Mouse (Mus musculus): ENCODE measurements at regions not wholly inside any gene's neighbourhood (a gene's known extent, or its start where the extent isn't known, plus 50 kb on each side); places are given as distances from the start of the nearest gene placed in this dataset.

DNA sequence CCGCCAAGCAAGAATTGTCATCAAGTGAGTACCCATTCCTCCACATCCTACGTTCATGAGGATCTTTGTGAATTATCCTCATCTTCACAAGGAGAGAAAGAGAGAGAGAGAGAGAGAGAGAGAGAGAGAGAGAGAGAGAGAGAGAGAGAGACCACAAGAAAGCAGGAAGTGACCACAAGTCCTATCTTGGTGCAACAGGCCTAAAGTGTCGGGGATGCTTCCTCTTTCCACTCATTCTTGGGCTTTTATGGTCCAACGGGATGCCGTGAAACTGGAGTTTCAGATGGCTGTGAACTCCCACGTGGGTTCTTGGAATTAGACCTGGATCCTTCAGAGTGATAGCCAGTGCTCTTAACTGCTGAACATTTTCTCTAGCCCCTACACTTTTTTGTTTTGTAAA, 53.1 kb upstream of the Rai14 start:
- in situ Hi-C loops (cut with MboI, MseI): no loop called here

DNA sequence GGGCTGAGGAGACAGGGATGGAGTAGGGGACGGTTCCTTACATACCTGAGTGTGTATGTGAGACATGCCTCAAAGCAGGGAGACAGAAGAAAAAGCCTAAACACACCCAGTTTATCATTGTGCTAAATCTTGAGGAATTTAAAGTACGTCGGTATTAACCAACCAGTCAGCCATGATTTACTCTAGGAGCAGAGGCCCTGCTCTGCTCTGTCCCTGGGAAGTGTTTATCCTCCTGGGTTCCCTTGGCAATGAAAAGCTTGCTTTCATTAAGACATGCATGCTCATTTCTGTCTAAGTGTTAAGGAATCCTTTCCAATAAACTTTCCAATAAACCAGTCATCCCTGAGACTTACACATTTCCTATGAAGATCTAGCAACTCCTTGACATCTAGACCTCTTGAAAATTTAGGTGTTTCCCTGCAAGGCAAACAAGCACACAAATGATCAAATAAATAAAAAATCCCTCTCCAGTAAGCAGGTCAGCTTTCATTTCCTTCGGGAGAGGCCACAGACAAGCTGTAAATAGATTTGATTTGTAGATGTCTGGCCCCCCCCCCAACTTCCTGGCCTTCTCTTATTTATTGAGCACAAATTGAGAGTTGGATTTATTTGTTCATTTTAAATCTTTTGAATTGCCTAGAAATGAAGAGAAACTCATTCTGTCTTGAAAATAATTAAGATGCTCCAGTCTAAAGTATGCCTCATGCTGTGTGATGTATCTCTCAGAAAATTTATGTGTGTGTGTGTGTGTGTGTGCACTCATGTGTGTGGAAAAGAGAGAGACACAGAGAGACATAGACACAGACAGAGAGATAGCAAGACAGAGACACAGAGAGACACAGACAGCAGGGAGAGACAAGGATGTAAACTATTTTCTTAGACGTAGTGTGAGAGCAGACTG, 56.2 kb upstream of the Rai14 start:
- in situ Hi-C loops (cut with MboI, MseI): no loop called here

DNA sequence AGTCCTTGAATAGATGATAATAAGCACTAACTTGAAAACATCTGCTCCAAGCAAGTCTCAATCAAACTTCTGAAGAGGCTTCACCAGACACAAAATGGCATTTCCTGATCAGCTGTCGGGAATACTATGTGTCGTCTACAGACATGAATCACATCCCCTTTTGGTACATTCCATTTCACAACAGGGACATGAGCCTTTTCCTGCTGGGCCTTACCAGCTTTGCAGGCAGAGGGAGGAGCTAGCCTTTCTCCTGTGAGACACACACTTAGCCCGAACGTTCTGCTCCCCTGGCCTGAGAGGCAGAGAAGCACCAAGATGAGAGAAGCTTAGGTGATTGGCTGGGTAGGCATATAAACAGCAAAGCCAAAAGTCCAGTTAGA, 56.9 kb upstream of the Rai14 start:
- in situ Hi-C loops (cut with MboI, MseI): no loop called here

DNA sequence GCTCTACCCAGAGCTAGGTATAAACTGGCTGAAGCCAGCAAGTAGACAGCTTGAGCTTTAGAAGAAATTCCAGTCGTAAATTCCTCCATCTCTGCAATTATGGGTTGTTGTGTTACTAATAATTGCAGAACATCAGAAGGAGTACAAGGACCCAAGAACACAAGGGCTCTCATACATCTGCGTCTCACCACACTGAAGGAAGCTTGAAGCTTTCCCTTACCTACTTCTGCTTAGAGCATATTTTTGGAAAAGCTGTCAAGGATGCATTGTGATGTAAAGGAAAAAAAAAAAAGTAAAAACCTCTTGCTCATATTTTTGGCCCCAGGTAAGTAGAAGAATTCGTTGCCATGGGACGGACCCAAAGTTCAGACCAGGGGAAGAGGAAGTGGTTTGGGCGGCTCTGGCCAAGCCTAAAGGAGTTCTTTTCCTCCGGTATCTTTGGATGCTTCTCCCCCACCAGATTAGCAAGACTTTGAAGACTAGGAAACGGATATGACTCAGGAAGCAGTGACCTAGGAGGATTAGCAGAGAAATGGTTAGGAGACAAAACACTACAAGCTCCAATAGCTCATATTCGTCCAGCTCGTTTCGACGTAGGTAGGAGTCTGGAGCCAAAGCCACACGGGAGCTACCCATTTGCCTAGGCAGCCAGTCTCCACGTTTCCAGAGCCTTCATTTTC, 65.7 kb upstream of the Rai14 start:
- in situ Hi-C loops (cut with MboI, MseI): no loop called here

DNA sequence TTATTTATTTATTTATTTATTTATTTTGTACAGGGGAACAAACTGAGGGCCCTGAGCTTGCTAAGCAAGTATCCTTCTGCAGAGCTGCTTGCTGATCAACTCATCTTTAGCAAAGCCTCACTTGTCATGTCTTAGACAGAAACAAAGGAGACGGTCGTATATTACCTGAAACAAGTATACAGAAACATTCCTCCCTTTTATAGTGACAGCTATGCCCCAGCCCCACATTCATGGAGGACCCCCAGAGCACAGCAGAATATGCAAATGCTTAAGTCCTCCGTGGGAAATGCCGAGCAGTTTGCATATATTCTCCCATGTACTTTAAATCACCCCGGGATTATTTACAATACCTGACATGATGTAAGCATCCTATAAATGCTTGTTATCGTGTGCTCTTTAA, 74.9 kb upstream of the Rai14 start:
- in situ Hi-C loops (cut with MboI, MseI): no loop called here

DNA sequence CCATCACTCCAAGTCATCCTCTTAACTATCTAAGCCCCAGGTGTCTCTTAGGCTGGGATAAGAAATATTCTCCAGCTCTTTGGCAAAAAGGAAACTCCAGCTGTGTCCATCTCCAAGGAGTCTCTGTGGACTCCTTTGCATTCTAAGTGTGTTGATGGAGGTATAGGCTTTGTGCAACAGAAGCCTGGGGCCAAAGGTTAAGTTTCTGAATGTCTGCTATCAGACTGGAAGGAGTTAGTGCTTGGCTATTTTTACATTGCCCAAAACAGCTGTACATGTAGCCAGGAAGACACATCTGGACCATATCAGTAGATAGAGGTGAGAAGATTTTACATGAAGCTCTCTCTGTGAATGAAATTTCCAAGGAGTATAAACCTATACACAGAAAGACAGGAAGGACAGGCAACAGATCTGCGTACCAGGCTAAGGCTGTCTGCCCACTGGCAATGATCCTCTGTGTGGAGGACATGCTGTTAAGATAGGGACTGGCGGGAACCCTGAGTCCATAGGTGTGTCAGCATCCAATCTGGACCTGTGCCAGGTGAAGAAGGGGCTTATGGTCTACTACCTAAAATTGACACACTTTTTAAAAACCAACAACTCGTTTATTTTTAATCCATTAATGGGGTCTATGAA, 76.6 kb upstream of the Rai14 start:
- in situ Hi-C loops (cut with MboI, MseI): no loop called here

DNA sequence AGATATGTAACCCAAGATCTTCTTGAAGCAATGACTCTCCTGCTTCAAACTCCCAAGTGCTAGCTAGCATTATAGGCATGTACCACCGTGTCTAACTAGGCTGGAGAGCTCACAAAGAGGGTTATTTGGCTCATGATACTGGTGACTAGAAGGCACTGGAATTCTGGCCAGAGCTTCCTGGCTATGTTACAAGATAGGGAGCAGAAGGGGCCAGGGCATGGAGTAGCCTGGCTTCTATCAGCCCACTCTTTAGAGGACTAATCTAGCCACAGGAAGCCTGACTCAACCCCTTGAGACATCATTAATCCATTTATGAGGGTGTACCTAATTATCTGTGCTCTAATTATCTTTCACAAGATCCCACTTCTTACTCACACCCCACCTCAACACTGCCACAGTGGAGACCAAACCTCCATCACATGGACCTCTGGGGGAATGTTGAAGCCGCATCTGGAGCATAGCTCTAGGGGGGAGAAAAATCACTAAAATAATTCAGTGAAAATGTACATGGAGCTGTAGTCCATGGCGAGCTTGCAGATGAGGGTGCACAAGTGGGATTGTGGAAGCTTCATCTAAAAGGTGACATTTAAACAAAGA, 77.2 kb upstream of the Rai14 start:
- in situ Hi-C loops (cut with MboI, MseI): no loop called here

DNA sequence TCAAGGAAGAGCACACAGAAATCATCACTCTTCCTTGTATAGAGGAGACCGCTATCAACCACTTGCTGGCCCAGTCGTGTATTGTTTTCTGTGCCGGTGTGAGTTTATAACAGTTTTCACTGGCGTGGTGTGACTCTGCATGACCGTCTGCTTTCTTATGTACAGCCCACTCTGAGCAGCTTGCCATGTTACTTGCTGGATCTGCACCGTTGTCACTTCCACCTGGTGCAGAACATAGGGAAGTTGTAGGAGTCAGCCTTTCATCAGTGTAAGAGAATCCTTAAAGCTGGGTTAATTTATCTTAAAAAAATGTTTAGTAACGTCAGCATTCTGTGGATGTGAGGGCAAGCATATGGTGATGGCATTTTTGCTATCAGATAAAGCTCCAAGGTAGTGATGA, 77.7 kb upstream of the Rai14 start:
- in situ Hi-C loops (cut with MboI, MseI): no loop called here

DNA sequence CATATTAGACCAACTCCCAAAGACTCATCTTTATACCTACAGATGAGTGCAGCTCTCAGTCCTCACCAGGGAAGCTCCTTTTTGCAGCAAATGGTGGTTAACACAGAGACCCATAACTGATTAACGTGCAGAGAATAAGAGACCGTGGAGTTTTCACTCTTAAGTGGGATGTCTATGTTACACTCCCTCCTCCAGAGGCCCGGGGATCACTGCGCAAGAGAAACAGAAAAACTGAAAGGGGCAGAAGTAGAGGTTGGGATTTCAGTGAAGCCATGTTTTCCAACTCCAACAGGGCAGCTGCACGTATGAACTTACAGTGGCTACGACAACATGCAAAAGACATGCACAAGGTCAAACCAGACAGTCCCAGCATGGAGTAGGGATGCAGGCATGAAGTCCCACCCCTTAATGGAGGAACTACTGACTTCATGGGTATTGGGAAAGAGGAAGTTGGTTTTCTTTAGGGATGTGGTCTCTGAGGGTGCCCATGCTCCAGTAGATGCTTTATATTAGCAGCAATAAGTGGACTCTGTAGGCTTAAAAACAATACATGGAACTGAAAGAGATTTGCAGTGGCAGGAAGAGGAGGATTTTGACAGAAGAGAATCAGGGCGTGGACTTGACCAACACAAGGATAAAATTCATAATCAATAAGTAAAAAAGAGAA, 80.8 kb upstream of the Rai14 start:
- in situ Hi-C loops (cut with MboI, MseI): no loop called here

DNA sequence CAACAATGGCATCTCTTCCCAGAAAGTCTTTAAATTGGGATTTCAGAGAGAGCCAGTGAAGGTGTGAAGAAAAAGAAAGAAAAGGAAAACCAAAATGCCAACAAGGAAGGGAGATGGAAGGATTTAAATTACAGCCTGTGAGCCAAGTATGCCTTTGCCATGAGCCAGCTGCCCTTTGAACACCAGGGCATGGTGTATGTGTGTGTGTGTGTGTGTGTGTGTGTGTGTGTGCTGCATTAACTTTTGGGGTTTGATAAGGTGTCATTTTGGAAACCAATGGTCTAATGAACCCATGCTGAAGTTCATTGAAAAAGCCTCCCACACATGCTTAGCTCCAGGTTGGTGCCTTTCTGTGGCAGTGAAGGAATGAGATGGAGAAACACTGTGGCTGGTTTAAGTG, 85.2 kb upstream of the Rai14 start:
- in situ Hi-C loops (cut with MboI, MseI): no loop called here

DNA sequence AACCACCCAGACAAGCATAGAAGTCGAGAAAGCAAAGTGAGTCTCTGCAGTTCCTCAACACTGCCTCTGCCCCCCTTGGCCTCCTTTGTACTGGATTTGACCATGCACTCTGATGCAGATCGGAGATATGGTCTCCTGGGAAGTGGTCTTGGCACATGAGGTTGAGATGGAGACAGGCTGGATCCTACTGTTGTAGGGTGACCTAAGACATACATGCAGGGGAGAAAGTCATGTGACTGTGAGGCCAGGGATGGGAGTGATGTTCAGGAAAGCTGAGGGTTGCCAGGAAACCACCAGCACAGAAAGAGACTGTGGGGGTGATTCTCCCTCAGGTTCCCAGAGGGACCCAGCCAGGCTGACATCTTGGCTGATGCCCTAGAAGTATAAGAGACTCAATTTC, 99.8 kb upstream of the Rai14 start:
- in situ Hi-C loops (cut with MboI, MseI): no loop called here

DNA sequence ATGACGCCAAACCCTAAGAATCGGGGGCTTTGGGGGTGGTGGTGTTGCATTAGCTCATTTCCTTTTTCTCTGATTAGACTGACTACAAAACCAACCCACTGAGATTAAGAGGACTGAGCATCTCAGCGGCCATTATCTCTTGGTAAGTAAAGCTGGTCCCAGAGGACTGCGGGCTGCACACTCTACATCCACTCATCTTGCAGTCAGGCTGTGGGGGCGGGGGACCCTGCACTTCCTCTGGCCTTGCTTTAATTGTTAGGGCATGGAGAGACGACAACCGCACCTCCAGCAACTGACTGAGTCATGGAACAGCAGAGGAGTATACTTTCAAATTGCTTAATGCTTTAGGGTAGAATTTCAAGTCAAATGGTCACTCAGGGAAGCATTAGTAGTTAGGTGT, 100.3 kb upstream of the Rai14 start:
- in situ Hi-C loops (cut with MboI, MseI): no loop called here

DNA sequence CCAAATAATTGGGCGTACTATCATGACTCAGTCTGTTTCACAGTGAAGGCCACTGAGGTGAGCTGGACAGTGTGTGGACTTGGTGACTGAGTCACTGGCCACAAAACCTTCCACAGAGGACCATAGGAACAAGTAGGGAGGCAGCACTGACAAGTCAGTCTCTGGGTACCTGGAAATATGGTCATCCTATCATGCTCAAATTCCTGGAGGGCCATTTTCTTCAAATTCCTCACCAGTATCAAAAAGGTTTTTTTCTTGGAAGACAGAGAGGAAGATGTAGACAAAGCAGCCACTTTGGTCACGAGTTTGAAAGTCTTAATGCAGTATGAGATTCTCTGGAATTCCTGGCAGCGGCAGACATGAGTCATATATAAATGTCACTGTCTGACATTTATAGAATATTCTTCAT, 101.8 kb upstream of the Rai14 start:
- in situ Hi-C loops (cut with MboI, MseI): no loop called here

DNA sequence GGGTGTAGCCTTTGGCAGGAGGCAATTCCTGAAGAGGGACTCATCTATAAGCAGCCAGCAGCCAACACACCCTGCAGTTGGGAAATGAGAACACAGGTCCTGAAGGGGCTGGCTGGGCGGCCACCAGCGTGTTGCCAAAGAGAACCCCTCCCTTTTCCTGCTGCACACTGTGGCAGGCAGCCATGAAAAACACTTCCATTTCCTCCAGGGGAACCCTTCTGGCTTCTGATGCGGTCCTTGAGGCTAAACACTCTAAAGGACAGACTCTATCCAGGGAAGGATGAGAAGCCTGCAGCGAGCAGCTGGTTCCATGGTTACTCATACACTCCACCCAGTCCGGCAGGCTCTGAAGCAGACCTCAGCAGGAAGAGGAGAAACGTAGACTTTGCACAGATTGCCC, 103.8 kb upstream of the Rai14 start:
- in situ Hi-C loops (cut with MboI, MseI): no loop called here

DNA sequence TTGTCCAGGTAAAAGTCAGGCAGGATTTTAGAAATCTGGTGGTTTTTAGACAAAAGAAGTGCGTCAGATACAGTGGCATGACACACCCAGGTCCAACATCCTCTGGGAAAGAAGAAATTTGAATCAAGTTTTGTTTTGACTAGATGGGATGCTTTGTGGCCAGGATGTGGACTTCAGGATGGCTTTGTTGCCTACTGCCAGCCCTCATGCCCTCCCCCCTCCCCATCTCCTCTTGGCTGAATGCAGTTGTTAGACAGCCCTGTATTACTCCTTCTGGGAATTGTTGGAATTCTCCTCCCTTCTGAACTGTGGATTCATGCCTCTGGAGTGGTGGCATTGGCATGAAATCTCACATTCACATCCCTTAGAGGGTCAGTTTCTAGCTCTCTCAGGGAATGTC, 104.3 kb upstream of the Rai14 start:
- in situ Hi-C loops (cut with MboI, MseI): no loop called here

DNA sequence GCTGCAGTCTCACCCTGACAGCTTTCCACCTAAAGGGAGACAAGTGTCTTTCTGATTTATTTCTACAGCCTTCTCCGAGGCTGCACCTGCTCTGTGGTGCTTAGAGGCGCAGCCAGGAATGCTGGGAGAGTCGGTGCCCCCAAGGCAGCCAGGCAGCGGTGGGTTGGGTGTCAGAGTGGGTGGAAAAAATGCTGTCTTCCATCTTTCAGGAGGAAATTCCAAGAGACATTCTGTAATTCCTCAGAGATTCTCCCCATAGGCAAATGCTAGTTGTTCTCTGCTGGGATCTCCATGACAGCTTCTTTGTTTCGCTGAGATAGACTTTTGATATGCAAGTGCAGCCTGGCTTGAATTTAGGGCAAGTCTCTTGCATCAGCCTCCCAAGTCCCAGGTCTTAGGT, 109.5 kb upstream of the Rai14 start:
- in situ Hi-C loops (cut with MboI, MseI): no loop called here

DNA sequence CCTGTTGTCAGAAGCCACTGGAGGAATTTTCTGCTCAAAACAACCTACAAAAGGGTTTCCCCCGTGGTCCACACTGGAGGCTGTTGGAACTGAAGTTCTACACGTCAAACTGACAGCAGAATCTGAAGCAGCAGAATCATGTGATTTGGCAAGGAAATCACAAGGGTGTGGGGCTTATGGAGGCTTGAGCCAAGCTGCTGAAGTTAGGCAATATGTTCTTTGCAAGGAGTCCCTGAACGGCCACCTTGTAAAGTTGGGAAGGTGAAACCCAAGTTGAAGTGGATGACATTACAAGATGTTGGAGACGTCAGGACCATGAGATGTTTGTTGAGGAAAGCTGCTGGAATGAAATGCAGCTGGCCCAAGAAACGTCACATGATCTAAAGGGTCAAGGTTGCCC, 115.2 kb upstream of the Rai14 start:
- in situ Hi-C loops (cut with MboI, MseI): no loop called here

DNA sequence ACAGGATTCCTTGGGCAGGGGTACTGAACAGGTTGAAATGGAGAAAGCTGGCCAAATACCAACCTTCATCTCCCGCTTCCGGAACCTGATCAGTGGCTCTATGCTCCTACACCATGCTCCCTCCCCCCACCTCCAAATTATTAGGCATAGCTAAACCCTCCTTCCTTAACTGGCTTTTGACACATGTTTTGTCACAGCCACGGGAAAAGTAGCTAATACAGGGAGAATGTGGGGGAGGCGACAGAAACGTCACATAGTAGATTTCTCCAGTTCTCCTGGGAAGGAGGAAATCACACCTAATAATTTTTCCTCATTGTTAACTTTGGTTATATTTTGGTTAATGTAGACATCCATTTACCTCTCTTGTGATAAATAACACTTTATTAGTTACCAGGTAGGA, 116.1 kb upstream of the Rai14 start:
- in situ Hi-C loops (cut with MboI, MseI): no loop called here

DNA sequence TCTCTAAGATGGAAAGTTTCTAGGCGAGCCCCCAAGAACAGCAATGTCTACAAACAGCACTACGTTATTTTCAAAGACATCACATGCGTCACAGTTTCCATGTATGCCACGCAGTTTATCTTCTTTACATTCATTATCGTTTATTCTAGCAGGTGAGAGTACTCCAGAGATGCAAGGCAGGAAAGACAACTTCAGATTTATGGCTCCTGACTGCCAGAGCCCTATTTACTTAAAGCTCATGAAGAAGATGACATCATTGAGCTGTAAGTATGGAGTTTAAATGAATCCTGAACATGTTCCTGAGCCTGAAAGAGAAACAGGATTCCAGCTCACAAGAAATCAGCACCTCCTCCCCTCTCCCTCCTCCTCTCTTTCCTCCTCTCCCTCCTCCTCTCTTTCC, 116.7 kb upstream of the Rai14 start:
- in situ Hi-C loops (cut with MboI, MseI): no loop called here

DNA sequence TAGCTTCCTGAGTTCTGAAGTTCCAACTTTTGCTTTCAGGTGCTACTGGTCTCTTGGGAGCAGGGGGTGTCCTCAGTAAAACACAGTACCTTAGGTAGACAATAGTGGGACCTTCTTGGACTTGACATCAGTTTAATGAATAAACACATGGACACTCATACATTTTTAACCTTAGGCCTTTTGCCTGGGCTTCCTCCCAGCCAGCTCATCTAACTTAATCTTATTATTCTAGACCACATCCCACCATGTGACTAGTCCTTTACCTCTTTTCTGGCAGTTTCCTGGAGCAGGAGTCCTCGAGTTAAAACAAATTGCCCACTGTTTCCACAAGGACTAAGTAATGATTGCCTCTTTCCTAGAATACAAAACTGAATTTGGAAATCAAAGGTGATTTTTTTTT, 117.9 kb upstream of the Rai14 start:
- in situ Hi-C loops (cut with MboI, MseI): no loop called here

DNA sequence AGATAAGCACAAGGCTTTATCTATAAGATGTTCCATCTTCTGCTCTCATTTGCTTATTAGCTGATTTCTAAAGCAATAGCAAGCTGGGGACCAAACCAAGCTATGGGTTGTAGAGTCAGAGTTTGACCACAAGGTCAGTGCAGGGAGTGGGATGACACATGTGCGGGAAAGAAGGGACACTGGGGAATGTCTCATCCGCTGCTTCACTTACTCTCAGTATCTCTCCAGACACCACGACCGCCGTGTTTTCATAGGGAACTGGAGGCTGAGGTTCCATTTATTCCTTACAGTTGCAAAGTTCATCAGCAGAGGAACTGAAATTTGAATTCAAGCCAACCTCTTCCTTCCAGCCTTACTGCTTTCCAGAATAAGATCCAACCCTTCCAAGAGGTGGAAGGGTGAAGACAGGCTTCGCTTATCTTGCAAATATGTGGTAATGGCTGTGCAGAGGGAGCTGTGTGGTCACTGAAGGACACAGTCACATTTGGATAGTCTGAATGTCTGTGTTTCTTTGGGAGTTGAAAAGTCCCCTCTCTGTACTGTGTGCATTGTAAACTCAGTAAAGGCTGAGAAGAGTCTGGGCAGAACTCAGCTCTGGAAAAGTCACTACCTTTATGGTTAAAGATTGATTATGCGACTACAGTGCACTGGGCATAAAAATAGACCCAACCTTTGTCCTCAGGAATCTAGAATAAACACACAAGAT, 118.1 kb upstream of the C1qtnf3 start:
- in situ Hi-C loops (cut with MboI, MseI): no loop called here
